Mouse (Mus musculus) adrenal gland, adult 2 months (tissue): ENCODE results near the gene Zfp467. TPM values are rescaled to one million over a fixed set of nuclear protein-coding genes. Genes with fewer than 3 reads are reported as not detected.

Experiments used
- DNase-seq: peaks from one replicate; pipeline ENCODE4 v3.0.0; 2021
- long read RNA-seq: library from polyadenylated mRNA; stranded (forward); transcript quantifications from one replicate; pipeline ENCODE4 v2.0.0, GENCODE M21; 2021
- polyA plus RNA-seq: library from polyadenylated mRNA; depleted of rRNA; stranded (reverse); fragments of >200 nt; gene quantifications from 2 replicates; pipeline ENCODE4 v1.2.3, GENCODE M21; 2012; rRNA removed
- total RNA-seq, 2 experiments: library from RNA; stranded (reverse); gene quantifications; 2 replicates each; pipeline ENCODE4 v1.2.3; 2021

Gene Zfp467
- total RNA-seq, result 10 to 100 TPM; 47.3 to 53.6 TPM
- 119 and 124 TPM in 2 replicates for polyA plus RNA-seq
- long read RNA-seq, transcript Zfp467-201 (5 exons, 599 nt), result major isoform, 9 of 31 reads
- long read RNA-seq, partial matches to known transcripts, result 5 of 31 reads
- long read RNA-seq, other reads (novel, unspliced or antisense), result 10 of 31 reads

DNA sequence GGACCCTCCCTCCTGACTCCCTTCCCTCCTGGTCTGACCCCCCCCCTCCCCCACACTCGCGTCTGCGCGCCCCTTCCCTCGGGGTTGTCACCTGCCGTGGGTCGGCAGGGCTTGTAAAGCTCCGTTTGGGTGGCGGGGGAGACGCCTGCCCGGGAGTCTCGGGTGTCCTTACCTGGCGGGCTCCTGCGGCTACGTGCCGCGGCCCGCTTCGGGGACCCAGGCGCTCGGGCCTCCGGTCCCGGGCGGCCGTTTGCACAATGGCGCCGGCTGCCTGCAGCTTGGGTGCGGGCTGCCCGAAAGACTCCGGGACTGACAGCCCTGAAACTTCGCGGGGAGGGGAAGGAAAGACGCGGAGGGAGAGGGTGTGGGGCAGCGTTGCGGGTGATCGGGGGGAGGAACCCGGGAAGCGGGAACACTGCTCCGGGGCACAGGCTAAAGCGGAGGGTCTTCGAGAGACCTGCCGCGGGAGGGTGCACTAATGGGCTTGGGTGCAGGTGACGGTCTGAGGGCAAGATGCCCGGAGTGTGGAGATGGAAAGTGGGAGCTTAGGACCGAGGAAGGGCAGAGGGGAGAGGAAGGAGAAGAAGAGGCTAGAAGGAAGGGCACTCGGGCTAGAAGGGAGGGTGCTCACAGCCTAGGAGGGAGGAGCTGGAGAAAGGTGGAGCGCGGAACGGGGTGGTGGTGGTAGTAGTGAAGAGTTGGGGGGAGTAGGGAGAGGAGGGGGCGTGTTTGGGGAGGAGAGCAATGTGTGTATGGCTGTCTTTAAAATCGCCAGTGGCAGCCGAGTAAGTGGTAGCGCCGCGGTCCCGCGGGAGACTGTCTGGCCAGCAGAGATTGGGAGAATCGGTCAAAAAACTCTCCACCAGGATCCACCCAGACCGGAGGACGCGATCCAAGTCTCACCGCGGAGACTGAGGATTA, at the start of gene Zfp467:
Gene Zfp467, minus strand, starts transcription at position 645 of the 921 bp plus-strand sequence.
- DNase-seq, result peak; percentile 82

DNA sequence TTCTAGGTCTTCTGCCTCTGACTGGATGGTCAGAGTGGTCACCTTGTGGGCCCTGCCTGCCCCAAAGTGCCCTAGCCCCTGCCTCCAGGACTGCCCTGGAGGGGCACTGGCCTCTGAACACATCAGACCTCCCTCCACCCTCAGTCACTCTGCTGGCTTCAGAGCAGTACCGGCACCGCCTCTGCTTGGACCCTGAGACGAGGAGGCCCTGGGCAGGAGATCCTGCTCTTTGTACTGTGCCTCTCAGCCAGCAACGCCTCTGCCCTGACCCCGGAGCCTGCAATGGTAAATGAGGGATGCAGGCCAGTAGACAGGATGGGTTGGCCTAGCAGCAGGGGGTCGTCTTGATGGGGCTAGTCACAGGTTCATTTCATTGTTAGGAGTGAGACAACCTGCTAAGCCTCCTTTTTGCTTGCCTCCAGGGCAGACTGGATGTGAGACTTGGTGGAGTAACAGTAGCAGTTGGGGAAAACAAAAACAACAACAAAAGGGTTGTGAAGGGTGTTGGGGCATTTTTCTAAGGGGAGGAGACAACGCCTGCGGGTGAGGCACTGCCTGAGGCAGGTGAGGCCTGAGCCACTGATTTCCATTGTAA, 47.6 kb upstream of the Zfp467 start:
- no peak for DNase-seq

DNA sequence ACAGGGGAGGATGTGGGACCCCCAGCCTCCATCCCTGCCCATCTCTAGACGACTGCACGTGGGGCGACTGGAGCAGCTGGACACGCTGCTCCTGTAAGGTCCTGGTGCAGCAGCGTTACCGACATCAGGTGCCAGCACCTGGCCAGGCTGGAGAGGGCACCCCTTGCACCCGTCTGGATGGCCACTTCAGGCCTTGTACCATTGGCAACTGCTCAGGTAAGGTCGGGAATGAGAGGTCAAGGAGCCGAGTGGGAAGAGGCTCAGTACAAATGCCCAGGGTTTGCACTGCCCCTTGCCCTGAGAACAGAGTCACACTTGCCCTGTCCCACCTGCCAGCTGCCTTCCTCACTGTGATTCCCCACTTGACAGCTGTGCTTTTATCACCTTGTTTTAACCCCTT, 45.7 kb upstream of the Zfp467 start:
- no peak for DNase-seq

DNA sequence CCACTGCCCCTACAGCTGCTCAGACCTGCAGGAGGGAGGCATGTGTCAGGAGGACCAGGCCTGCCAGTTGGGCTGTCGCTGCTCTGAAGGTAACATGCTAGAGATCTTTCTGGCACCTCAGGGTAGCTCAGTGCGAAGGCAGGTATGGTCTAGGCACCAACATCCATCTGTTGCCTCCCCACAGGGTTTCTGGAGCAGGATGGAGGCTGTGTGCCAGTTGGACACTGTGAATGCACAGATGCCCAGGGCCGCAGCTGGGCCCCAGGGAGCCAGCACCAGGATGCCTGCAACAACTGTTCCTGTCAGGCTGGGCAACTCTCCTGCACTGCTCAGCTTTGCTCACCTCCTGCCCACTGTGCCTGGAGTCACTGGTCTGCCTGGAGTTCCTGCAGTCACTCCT, 44.1 kb upstream of the Zfp467 start:
- no peak for DNase-seq

DNA sequence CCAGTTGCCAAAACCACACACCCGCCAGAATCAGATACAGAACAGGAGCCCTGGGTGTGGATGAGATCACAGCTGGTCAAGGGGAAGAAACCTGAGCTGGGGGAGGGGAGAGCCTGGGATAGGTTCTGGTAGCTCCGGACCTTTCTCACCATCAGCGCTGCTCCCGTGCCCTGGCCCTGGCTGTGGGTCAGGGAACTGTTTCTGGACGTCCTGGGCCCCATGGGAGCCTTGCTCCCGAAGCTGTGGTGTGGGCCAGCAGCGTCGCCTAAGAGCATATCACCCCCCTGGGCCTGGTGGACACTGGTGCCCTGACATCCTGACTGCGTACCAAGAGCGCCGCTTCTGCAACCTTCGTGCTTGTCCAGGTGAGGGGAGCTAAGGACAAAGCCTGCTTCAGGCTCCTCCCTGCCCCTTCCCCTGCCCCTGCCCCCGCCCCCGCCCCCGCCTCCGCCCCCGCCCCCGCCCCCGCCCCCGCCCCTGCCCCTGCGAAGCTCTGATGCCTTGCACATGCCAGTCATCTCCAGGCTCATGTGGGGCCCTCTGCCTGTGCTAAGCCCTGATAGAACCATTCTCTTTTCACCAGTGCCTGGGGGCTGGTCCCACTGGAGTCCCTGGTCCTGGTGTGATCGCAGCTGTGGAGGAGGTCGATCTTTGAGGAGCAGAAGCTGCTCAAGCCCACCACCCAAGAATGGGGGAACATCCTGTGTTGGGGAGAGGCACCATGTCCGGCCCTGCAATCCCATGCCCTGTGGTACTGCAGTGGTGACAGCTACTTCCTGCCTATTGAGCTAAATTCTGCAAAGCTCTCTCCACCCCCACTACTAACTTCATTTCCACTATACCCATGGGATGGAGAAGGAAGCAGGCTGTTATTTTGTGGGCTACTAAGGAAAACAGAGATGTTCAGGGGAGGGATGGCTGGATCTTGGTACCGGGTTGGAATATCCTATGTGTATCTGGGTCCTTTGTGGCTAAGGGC, 42.4 kb upstream of the Zfp467 start:
- peak; percentile 26 for DNase-seq

DNA sequence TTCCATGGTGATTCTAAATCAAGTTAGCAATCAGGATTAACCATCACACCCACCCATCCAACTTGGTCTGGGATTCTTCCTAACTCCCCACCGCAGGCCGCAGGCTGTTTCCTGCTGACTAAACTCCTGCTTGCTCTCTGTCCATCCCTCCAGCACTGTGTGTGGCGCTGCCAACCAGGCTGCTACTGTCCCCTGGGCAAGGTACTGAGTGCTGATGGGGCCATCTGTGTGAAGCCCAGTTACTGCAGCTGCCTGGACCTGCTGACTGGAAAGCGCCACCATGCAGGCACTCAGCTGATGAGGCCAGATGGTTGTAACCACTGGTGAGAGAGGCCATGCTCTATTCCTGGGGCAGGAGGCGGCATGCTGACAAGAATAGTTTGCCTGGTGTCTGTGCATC, 36.9 kb upstream of the Zfp467 start:
- no peak for DNase-seq

DNA sequence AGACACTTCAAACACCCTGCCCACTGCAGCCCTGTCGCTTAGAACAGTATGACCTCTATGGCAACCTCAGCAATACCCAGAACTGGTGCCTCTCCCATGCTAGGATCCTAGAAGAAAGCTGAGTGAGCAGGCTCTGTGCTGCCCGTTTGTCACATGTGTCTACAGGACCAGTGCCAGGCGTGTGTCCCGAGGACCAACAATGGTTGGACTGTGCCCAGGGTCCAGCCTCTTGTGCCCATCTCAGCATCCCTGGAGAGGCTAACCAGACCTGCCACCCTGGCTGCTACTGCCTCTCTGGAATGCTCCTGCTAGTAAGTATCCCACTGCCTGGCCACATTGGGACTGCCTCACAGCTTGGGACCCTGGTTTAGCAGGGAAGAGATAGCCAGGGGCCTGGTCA, 32.8 kb upstream of the Zfp467 start:
- no peak for DNase-seq

DNA sequence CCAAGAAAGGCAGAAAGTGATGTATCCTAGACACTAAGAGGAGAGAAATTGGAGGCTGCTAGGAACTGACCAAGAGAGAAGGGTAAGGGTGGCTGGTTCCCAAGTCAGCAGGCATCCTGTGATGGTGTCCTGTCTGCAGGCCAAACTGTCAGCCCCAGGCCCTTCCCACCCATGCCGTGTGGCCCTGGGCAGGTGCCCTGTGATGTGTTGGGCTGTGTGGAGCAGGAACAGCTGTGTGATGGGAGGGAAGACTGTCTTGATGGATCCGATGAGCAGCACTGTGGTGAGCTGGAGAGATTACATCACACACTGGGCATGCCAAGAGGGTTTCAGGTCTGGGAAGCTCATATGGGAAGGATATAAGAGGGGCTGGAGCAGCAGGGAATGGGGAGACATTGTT, 25.1 kb upstream of the Zfp467 start:
- no peak for DNase-seq

DNA sequence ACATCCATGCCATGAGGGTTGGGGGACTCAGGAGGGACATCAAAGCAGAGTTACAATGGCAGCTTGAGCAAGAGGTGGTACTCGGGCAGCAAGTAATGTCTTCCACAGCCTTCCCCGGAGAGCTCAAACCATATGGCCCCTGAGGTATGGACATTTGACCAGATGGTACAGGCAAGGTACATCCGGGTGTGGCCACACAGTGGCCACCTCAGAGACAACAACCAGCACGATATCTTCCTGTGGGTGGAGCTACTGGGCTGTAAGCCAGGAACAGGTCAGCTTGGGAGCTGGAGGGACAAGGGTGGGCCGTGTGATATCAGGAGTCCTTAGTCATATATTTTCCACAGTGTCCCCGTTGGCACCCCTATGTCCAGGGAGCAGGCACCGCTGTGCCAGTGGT, 21.9 kb upstream of the Zfp467 start:
- DNase-seq, result no peak

DNA sequence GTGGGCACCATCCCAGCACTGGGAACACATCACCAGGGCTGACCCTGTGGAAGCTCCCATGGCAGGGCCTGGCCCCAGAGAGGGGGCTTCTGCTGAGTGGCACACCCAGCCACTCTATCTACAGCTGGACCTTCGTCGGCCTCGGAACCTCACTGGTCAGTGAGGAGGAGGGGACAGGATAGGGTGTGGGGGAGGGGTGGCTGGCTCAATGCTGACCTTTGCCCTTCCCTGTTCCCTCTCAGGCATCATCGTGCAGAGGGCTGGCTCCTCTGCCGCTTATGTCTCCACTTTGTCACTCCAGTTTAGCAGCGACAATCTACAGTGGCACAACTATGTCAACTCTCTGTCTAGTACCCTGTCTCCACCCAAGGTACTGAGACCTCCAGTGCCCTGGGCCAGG, 21.1 kb upstream of the Zfp467 start:
- DNase-seq, result no peak

DNA sequence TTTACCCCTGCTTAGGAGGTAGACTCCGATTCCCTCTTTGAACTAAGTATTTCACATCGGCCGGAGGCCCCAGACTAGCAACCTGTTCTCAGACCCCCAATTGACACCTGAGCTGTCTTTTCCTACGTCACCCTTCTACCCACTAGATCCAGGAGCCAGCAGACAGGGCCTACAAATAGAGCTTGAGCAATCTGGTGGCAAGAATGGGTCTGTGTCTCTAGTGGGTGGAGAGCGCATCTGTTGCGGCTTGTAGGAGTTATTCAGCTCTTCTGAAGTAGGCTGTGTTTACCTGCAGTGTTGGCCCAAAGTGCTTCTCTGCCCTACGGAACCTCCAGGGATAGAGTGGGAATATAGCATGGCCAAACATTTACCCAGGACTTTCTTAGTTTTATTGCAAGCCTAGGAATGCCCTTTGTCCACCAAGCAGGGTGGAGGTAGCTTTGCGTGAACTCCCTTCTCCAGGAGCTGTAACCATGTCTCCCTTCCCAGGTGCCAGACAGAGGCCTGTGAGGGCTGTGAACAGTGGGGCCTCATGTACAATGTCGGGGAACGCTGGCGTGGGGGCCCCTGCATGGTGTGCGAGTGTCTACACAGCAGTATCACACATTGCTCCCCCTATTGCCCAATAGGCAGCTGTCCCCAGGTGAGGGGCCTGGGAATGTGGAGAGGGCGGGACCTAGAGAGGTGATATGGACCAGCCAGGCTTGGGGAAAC, 19.5 kb upstream of the Zfp467 start:
- DNase-seq, result no peak

DNA sequence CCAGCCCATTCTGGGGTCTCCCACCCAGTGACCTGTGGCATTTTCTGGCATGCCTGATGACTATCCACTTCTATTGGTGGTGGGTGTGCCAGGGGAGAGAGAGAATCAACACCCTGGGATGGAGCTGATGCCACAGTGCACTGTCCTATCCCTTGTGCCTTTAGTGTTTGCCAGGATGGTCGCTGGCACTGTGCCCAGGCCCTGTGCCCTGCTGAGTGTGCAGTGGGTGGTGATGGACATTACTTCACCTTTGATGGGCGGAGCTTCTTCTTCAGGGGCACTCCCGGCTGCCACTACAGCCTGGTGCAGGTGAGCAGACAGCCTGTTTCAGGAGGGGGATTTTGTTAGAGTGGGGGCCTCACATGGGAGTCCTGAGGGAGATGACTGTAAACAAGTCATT, 7.1 kb upstream of the Zfp467 start:
- peak; percentile 22 for DNase-seq

DNA sequence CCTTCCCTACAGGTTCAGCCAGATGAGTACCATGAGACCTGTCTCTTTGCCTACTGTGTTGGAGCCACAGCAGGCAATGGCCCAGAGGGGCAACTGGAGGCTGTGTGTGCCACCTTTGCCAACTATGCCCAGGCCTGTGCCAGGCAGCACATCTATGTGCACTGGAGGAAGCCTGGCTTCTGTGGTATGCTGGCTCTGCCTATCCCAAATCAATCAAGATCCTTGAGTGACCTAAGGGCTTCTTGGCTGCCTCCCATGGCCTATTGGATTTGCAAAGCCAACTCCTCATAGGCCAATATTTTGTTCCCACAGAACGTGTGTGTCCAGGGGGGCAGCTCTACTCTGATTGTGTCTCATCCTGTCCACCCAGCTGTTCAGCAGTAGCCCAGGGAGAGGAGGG, 6.5 kb upstream of the Zfp467 start:
- DNase-seq, result peak; percentile 20

DNA sequence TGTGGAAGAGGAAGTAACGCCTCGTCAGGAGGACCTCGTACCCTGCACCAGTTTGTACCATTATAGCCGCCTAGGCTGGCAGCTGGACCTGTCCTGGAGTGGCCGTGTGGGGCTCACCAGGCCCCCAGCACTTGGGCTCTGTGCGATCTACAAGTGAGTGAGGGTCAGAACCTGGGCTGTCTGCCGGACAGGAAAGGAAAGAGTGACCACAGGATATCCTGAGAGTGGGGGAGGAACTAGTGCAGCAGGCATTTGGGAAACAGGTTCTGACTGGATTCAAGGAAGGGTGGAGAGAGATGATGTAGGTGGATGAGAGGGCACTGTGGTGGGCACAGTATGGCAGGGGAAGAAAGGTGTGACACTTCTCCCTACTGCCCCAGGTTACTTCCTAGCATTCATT, 2.9 kb upstream of the Zfp467 start:
- peak; percentile 20 for DNase-seq

DNA sequence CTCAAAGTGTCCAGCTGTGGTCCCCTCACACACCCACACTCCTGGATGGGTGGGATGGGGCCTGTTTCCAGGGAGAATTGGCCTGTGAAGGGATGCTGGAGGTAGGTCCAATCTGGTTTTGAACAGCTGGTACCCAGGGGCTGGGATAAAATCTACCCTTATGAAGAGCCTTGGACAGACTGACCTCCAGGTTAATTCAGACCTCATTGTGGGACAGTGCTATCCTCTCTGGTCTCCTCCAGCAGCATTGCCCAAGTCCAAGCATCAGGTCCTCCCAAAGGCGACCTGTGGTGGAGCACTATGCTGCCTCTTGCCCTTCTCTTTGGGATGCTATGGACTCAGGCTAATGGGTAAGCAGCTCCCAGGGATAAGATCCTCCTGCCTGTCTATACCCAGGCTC, 2.3 kb upstream of the Zfp467 start, which contains the start of gene Sspo:
Gene Sspo, plus strand, starts transcription at position 301 of the 400 bp plus-strand sequence.
- no peak for DNase-seq

DNA sequence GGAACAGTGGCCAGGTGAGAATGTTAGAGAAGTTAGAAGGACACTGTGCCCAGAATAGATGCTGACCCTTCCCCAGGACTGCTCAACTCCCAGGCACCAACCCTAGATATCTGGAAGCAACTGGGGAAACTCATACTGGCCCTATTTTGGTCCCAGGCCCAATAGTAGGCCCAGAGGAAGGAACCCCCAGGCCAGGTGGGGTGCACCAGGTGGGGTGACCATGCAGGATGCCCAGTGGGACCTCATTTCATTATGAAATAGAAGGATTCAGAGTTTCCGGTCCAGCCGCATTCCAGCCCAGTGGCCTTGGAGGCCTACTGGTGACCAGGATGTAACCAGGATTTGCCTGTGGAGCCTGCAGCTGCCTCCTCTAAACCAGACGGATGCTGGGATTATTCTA, 1.3 kb upstream of the Zfp467 start:
- no peak for DNase-seq

DNA sequence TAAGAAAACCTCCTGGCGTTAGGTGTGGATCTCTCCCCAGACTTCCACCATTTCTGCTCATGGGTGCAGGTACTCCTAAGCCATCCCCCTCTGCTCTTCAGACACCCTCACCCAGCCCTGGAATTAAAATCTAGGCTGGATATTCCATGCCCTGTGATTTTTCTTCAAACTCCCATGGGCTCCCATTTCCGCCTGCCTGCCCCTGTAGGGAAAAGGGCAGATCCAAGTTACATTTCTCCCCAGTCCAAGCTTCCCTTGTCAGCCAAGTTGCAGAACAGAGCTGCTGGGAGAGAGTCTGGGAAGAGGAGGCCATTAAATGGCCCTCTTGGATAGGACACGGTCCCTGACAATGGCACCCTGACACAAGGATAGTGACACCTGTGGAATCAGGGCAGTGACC, 631 bp upstream of the Zfp467 start:
- DNase-seq, result peak; percentile 27

DNA sequence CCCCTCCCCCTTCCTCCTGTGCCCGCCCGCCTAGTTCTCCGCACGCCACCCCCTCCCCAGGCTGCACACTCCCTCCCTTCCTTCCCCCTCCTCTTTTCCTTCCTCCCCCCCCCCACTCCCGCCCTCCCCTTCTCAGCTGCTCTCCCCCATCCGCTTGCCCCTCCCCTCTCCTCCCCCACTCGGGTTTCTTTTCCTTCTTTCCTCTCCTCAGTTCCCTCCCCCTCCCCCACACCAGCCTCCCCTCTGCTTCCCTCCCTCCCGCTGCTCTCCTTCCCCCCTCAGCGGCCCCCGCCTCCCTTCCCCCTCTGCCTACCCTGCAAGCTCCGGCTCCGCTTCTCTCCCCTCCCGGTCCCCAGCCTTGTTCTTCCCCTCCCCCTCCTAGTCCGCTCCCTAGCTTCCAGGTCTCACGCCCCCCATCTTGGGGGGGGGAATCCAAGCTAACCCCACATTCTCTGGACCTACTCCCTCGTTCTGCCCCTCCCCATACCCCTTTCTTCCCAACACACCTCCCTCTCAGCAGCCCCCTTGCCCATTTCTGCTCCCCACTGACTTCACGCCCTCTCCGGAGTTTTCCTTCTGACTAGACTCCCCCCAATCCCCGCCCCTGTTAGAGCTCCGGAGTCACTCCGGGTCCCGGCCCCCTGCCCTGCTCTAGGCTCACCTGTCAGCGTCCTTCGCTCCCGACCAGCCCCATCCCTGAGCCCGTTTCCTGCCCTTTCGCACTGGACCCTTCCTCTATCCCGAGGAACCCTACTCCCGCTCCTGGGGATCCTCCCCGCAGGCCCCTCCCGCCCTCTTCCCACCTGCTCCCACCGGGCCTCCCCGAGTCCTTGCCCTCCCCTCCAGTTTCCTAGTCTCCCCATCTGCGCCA, 1.1 kb downstream of the Zfp467 start:
- no peak for DNase-seq

DNA sequence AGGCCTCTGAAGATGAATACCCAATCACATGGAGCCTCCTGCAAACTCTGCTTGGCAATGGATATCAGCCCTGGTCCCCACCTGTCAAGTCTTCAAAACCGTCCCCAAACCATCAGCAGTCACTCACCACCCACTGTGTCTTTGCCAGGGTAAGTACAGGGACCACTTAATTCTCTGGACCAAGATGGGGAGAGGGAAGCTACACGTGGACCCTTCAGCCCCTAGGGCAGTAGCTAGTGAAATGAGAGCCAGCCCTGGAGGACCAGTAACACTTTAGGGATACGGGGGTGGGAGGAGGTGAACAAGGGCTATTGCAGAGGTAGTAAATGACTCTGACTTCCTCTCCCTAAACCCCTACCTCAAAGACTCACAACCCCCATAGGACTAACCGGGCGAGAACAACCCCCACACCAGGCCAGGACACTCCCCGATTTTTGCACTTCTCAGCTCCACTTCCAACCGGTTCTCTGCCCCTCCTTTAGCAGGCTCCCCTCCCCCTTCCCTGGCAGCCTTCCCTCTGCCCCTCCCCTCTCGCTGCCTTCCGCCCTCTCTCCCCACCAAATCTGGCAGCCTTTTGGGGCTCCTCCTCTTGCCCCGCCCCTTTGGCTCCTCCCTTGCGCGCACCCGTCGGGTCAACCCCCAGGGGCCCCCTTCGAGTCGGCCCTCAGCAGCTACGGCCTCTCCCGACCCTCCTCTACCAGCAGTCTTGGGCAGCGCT, 1.9 kb downstream of the Zfp467 start:
- DNase-seq, result peak; percentile 98
